Mouse (Mus musculus): ENCODE results near the gene Rps6.

Rps6 gene

GRCm38 (mm10) chr4:86857113-86858069 lies at the start of gene Rps6:
Gene Rps6 (minus strand): TSS chr4:86857412.
- DNase-seq: peak; percentile 90 to 93

GRCm38 (mm10) chr4:86905869-86906268 lies 48.7 kb upstream of the Rps6 start:
- DNase-seq: no peak

GRCm38 (mm10) chr4:86904969-86905368 lies 47.8 kb upstream of the Rps6 start:
- no peak for DNase-seq

GRCm38 (mm10) chr4:86902351-86902750 lies 45.1 kb upstream of the Rps6 start:
- no peak for DNase-seq

GRCm38 (mm10) chr4:86898791-86899474 lies 41.7 kb upstream of the Rps6 start:
- DNase-seq: no peak

- DNase-seq: no peak
Observed at GRCm38 (mm10) chr4:86897411-86897810, 40.2 kb upstream of the Rps6 start.

- DNase-seq: no peak
Observed at GRCm38 (mm10) chr4:86887879-86888278, 30.7 kb upstream of the Rps6 start.

GRCm38 (mm10) chr4:86886160-86886878 lies 29.1 kb upstream of the Rps6 start:
- DNase-seq: peak in 1 of 2 experiments; percentile 19

GRCm38 (mm10) chr4:86885790-86886159 lies 28.6 kb upstream of the Rps6 start:
- DNase-seq: no peak

- DNase-seq: peak; percentile 16 to 45
Observed at GRCm38 (mm10) chr4:86884945-86885344, 27.7 kb upstream of the Rps6 start.

- DNase-seq: no peak
Observed at GRCm38 (mm10) chr4:86882413-86882812, 25.2 kb upstream of the Rps6 start.

GRCm38 (mm10) chr4:86881178-86881577 lies 24.0 kb upstream of the Rps6 start:
- no peak for DNase-seq

GRCm38 (mm10) chr4:86879477-86879876 lies 22.3 kb upstream of the Rps6 start:
- no peak for DNase-seq

- peak; percentile 93 to 99 for DNase-seq
Observed at GRCm38 (mm10) chr4:86874146-86874847, 17.1 kb upstream of the Rps6 start, which contains the start of gene Acer2. Gene Acer2 (plus strand): TSS chr4:86874396.

GRCm38 (mm10) chr4:86873072-86873471 lies 15.9 kb upstream of the Rps6 start:
- DNase-seq: no peak

GRCm38 (mm10) chr4:86871988-86872387 lies 14.8 kb upstream of the Rps6 start:
- no peak for DNase-seq

- no peak for DNase-seq
Observed at GRCm38 (mm10) chr4:86864087-86864486, 6.9 kb upstream of the Rps6 start.

GRCm38 (mm10) chr4:86858070-86858440 lies 843 bp upstream of the Rps6 start:
- no peak for DNase-seq

GRCm38 (mm10) chr4:86856304-86857112 lies 704 bp downstream of the Rps6 start:
- no peak for DNase-seq

GRCm38 (mm10) chr4:86852813-86853590 lies 4.2 kb downstream of the Rps6 start:
- DNase-seq: no peak

GRCm38 (mm10) chr4:86852018-86852417 lies 5.2 kb downstream of the Rps6 start:
- no peak for DNase-seq
